Mouse (Mus musculus): ENCODE data around the gene Fgf2. TPM values are rescaled to one million over a fixed set of nuclear protein-coding genes. Genes with fewer than 3 reads are reported as not detected.

The Fgf2 gene
- polyA plus RNA-seq, 1 experiment, result not detected

- Histone ChIP-seq H3K4me1 (ENCODE audit: control insufficient read depth, insufficient read depth, low read length) (no peaks in the 10 kb centered on the region), H3K4me3 (ENCODE audit: insufficient read depth, low read depth, low read length) (no peak overlapping the region), H3K27ac (ENCODE audit: insufficient read depth, low read depth, low read length) (no peak overlapping the region)
- TF ChIP-seq POLR2A (IDR thresholded peaks at IDR 0.05; ENCODE audit: insufficient read depth, low read depth, low read length) (no peak), CTCF (IDR thresholded peaks at IDR 0.05; ENCODE audit: insufficient read depth, low read depth, low read length) (no peak)
- WGBS, result 90% methylated on average over 1 of the region's 1 CpGs
These were observed 107.8 kb downstream of the Fgf2 start for GRCm38 (mm10) chr3:37455992-37456391.

Other genes starting within 250 kb of the Fgf2 start
- gene Il2, start 222.4 kb upstream of the Fgf2 start, polyA plus RNA-seq (2012; ENCODE audit: insufficient read depth, insufficient read length, low replicate concordance, missing spikeins), result not detected in 2 replicates
- gene Il21, start 115.7 kb upstream of the Fgf2 start, polyA plus RNA-seq (2012; ENCODE audit: insufficient read depth, insufficient read length, low replicate concordance, missing spikeins), result not detected in 2 replicates
- not detected in 2 replicates for gene Bbs12, start 35.8 kb upstream of the Fgf2 start, polyA plus RNA-seq (2012; ENCODE audit: insufficient read depth, insufficient read length, low replicate concordance, missing spikeins)
- gene Cetn4, start 35.6 kb upstream of the Fgf2 start, polyA plus RNA-seq (2012; ENCODE audit: insufficient read depth, insufficient read length, low replicate concordance, missing spikeins), result not detected in 2 replicates
- not detected in 2 replicates for gene Spata5, start 71.5 kb downstream of the Fgf2 start, polyA plus RNA-seq (2012; ENCODE audit: insufficient read depth, insufficient read length, low replicate concordance, missing spikeins)
- not detected in 2 replicates for gene Nudt6, start 71.9 kb downstream of the Fgf2 start, polyA plus RNA-seq (2012; ENCODE audit: insufficient read depth, insufficient read length, low replicate concordance, missing spikeins)